Mouse (Mus musculus): ENCODE data around the gene Ppif. TPM values are rescaled to one million over a fixed set of nuclear protein-coding genes. Genes with fewer than 3 reads are reported as not detected.

The Ppif gene
- polyA plus RNA-seq, 1 experiment from 2014 or later: 66.1 TPM

DNA sequence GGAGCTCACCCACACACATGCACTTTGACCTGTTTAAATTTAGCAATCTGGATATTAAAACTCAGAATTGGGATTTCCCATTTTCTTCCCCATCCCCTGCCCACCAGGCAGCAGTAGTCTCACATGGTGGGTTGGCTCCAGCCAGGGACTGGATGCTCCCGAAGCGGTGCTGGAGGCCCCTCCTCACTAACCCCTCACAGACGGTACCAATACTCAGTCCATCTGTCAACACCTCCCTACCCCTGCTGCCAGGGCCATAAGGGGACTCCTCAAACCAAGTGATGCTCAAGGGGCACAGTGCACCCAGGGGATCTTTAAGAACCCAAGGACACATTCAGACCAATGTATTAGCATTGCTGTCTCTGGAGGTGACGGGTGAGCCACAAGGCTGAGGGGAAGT lies 16.7 kb downstream of the Ppif start:
- no peak overlapping the region; the same call in 1 of the 2 replicates for H3K9ac ChIP-seq (ENCODE audit: low read length)
- 60% methylated on average over 4 of the region's 4 CpGs for WGBS
- no peaks in the 10 kb centered on the region for H3K9me3 ChIP-seq (ENCODE audit: control insufficient read depth, low read length)
- H3K4me3 ChIP-seq (ENCODE audit: low read depth, low read length): no peak overlapping the region
- ATAC-seq (ENCODE audit: low FRiP score, low TSS enrichment) (no peak), DNase-seq (ENCODE audit: low spot score) (no peak)
- H3K27me3 ChIP-seq (ENCODE audit: control insufficient read depth, insufficient read depth, low read length): no peaks in the 10 kb centered on the region
- no peak overlapping the region for H3K4me2 ChIP-seq (replicated peaks; ENCODE audit: low read depth)
- no peaks in the 10 kb centered on the region; the same call in 1 of the 2 replicates for H3K36me3 ChIP-seq (ENCODE audit: control insufficient read depth, insufficient read depth, low read length)
- TF ChIP-seq CTCF (IDR thresholded peaks at IDR 0.05; ENCODE audit: low read depth): no peak
- no peak for TF ChIP-seq EP300 (optimal IDR thresholded peaks at IDR 0.05)
- H3K27ac ChIP-seq (replicated peaks): peak overlapping the region; percentile 87
- H3K4me1 ChIP-seq (replicated peaks; ENCODE audit: control insufficient read depth, insufficient read depth): peaks cover 12% of the 10 kb centered on the region

DNA sequence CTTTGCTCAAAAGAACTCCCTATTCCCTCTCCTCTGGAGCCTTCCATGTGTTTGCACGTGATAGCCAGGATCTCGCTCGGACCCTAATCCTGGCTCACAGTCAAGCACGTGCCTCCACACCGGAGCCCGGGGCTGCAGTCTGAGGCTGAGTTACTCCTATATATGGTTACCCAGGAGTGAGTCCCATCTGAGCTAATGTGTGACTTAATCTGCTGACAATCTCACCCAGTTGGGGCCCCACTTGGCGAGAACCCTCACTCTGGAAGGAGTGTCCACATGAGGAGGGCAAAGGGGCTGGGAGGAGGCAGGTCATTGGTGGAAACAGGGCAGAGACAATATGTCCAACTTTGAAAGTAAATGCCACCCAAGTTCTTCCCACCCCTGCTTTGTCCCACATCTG lies 17.2 kb downstream of the Ppif start:
- Histone ChIP-seq H3K9ac (ENCODE audit: low read length) (peak overlapping the region; percentile 1; the same call in 1 of the 2 replicates), H3K4me3 (ENCODE audit: low read depth, low read length) (no peak overlapping the region), H3K4me1 (replicated peaks; ENCODE audit: control insufficient read depth, insufficient read depth) (peaks cover 12% of the 10 kb centered on the region), H3K9me3 (ENCODE audit: control insufficient read depth, low read length) (no peaks in the 10 kb centered on the region), H3K36me3 (ENCODE audit: control insufficient read depth, insufficient read depth, low read length) (no peaks in the 10 kb centered on the region; the same call in 1 of the 2 replicates), H3K4me2 (replicated peaks; ENCODE audit: low read depth) (no peak overlapping the region), H3K27me3 (ENCODE audit: control insufficient read depth, insufficient read depth, low read length) (no peaks in the 10 kb centered on the region), H3K27ac (replicated peaks) (peak overlapping the region; percentile 87)
- peak; percentile 74 for ATAC-seq (ENCODE audit: low FRiP score, low TSS enrichment)
- WGBS: 31% methylated on average over 7 of the region's 7 CpGs
- peak; percentile 54 for DNase-seq (ENCODE audit: low spot score)
- no peak for TF ChIP-seq CTCF (IDR thresholded peaks at IDR 0.05; ENCODE audit: low read depth)
- TF ChIP-seq EP300 (optimal IDR thresholded peaks at IDR 0.05): no peak

DNA sequence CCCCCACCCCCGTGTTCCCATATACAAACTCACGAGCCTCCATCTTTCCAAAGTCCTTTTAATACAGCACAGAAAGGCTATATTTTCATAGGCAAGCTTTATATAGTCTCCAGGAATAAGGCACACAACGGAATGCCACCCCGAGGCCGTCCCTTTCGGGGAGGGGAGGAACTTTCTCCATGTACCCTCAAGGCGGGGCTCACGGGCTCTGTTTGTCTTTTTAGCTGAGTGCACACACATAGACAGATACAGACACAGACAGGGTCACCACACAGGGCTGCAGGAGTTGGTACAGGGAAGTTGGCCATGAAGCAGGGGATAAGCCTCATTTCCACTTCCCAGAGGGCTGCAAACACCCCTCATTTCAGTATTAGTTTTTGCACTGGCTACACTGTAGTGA lies 17.6 kb downstream of the Ppif start:
- peak; percentile 46 for ATAC-seq (ENCODE audit: low FRiP score, low TSS enrichment)
- no peaks in the 10 kb centered on the region for H3K27me3 ChIP-seq (ENCODE audit: control insufficient read depth, insufficient read depth, low read length)
- H3K9me3 ChIP-seq (ENCODE audit: control insufficient read depth, low read length): no peaks in the 10 kb centered on the region
- peak; percentile 60 for DNase-seq (ENCODE audit: low spot score)
- H3K9ac ChIP-seq (ENCODE audit: low read length): peak overlapping the region; percentile 35; the same call in 1 of the 2 replicates
- no peaks in the 10 kb centered on the region; the same call in 1 of the 2 replicates for H3K36me3 ChIP-seq (ENCODE audit: control insufficient read depth, insufficient read depth, low read length)
- peaks cover 12% of the 10 kb centered on the region for H3K4me1 ChIP-seq (replicated peaks; ENCODE audit: control insufficient read depth, insufficient read depth)
- WGBS: 22% methylated on average over 8 of the region's 8 CpGs
- TF ChIP-seq CTCF (IDR thresholded peaks at IDR 0.05; ENCODE audit: low read depth) (peak; percentile 22), EP300 (optimal IDR thresholded peaks at IDR 0.05) (no peak)
- no peak overlapping the region for H3K4me2 ChIP-seq (replicated peaks; ENCODE audit: low read depth)
- no peak overlapping the region for H3K4me3 ChIP-seq (ENCODE audit: low read depth, low read length)
- peak overlapping the region; percentile 87 for H3K27ac ChIP-seq (replicated peaks)

GRCm38 (mm10) chr14:25713443-25713842 lies 19.5 kb downstream of the Ppif start:
- no peak overlapping the region for H3K9ac ChIP-seq (ENCODE audit: low read length)
- 25% methylated on average over 4 of the region's 4 CpGs for WGBS
- peak; percentile 76 for TF ChIP-seq CTCF (IDR thresholded peaks at IDR 0.05; ENCODE audit: low read depth)
- TF ChIP-seq EP300 (optimal IDR thresholded peaks at IDR 0.05): no peak

DNA sequence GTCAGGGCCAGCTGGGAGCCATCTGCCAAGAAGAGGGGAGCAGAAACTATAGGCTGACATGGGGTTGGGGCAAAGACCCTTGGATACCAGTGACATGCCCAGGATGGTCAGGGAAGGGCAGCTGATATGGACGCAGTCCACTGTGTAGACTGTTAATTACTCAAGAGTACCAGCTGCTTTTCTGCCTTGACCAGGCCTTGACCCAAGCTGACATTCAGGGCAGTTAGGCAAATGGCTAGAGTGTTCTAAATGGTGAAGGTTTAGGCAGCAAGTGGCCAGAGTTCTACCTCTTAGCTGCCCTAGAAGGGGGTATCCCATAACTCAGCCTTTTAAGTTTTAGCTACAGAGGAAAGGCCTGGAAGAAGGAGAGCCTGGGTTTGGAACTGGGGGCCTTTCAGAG lies 22.6 kb downstream of the Ppif start:
- DNase-seq (ENCODE audit: low spot score) (no peak), ATAC-seq (ENCODE audit: low FRiP score, low TSS enrichment) (no peak)
- Histone ChIP-seq H3K27me3 (ENCODE audit: control insufficient read depth, insufficient read depth, low read length) (no peaks in the 10 kb centered on the region), H3K4me2 (replicated peaks; ENCODE audit: low read depth) (no peak overlapping the region), H3K36me3 (ENCODE audit: control insufficient read depth, insufficient read depth, low read length) (no peaks in the 10 kb centered on the region; the same call in 1 of the 2 replicates), H3K4me3 (ENCODE audit: low read depth, low read length) (no peak overlapping the region), H3K9ac (ENCODE audit: low read length) (no peak overlapping the region), H3K4me1 (replicated peaks; ENCODE audit: control insufficient read depth, insufficient read depth) (peaks cover 4% of the 10 kb centered on the region; the same call in 1 of the 2 replicates), H3K27ac (replicated peaks) (no peak overlapping the region), H3K9me3 (ENCODE audit: control insufficient read depth, low read length) (no peaks in the 10 kb centered on the region)
- WGBS: 82% methylated on average over 1 of the region's 1 CpGs
- no peak for TF ChIP-seq EP300 (optimal IDR thresholded peaks at IDR 0.05)
- no peak for TF ChIP-seq CTCF (IDR thresholded peaks at IDR 0.05; ENCODE audit: low read depth)

More at GRCm38 (mm10) chr14:25713443-25713842, 19.5 kb downstream of the Ppif start:
- DNase-seq (ENCODE audit: low spot score): peak; percentile 55
- Histone ChIP-seq H3K36me3 (ENCODE audit: control insufficient read depth, insufficient read depth, low read length) (no peaks in the 10 kb centered on the region; the same call in 1 of the 2 replicates), H3K4me2 (replicated peaks; ENCODE audit: low read depth) (no peak overlapping the region), H3K27me3 (ENCODE audit: control insufficient read depth, insufficient read depth, low read length) (no peaks in the 10 kb centered on the region), H3K9me3 (ENCODE audit: control insufficient read depth, low read length) (no peaks in the 10 kb centered on the region), H3K27ac (replicated peaks) (no peak overlapping the region), H3K4me3 (ENCODE audit: low read depth, low read length) (no peak overlapping the region), H3K4me1 (replicated peaks; ENCODE audit: control insufficient read depth, insufficient read depth) (peaks cover 12% of the 10 kb centered on the region)
- no peak for ATAC-seq (ENCODE audit: low FRiP score, low TSS enrichment)

- Histone ChIP-seq H3K27ac (replicated peaks) (peak overlapping the region; percentile 71), H3K4me2 (replicated peaks; ENCODE audit: low read depth) (no peak overlapping the region), H3K9me3 (ENCODE audit: control insufficient read depth, low read length) (no peaks in the 10 kb centered on the region), H3K27me3 (ENCODE audit: control insufficient read depth, insufficient read depth, low read length) (no peaks in the 10 kb centered on the region), H3K4me1 (replicated peaks; ENCODE audit: control insufficient read depth, insufficient read depth) (no peaks in the 10 kb centered on the region), H3K9ac (ENCODE audit: low read length) (no peak overlapping the region), H3K4me3 (ENCODE audit: low read depth, low read length) (no peak overlapping the region), H3K36me3 (ENCODE audit: control insufficient read depth, insufficient read depth, low read length) (no peaks in the 10 kb centered on the region; the same call in 1 of the 2 replicates)
- no peak for ATAC-seq (ENCODE audit: low FRiP score, low TSS enrichment)
- TF ChIP-seq EP300 (optimal IDR thresholded peaks at IDR 0.05): no peak
- TF ChIP-seq CTCF (IDR thresholded peaks at IDR 0.05; ENCODE audit: low read depth): no peak
- no peak for DNase-seq (ENCODE audit: low spot score)
- 75% methylated on average over 8 of the region's 8 CpGs for WGBS
Measured at GRCm38 (mm10) chr14:25717718-25718117, 23.8 kb downstream of the Ppif start.
